Comparison of ENCODE assay signal across 8 mouse cellular contexts in the genomic region with DNA sequence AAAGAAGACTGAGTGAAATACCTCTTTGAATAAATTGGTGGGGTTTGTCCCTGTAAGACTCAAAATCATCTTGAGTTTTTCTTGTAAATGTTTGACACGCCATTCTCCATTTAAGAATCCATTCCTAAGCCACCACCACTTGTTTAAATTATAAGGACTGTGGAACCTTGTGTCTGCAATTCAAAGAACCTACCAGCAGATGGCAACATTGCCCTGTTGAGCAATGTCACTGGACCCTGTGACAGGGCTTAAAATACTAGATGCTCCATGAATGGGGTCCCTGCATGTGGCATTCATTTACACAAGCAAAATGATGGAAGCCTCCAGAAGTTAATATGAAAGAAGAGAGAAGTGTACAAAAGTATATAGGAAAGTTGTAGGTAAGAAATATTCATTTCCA.
DNase-seq lines count a peak whose midpoint lies in the region; ATAC-seq lines count a peak whose summit lies in the region.

No protein-coding gene starts in this region.

- peaks cover 3% of the 10 kb centered on the region; the same call in 1 of the 2 replicates for H3K9me3 ChIP-seq in embryonic facial prominence, embryonic 14.5 days (ENCODE audit: control insufficient read depth, low read length)

- no peaks in the 10 kb centered on the region for H3K4me1 ChIP-seq in embryonic facial prominence, embryonic 14.5 days (ENCODE audit: control insufficient read depth, insufficient read depth, low read length)

- no peaks in the 10 kb centered on the region for H3K27me3 ChIP-seq in embryonic facial prominence, embryonic 14.5 days (replicated peaks; ENCODE audit: control insufficient read depth, insufficient read depth, low read length)

- no peak overlapping the region for H3K4me2 ChIP-seq in embryonic facial prominence, embryonic 14.5 days (ENCODE audit: low read depth, low read length)

- no peaks in the 10 kb centered on the region for H3K36me3 ChIP-seq in embryonic facial prominence, embryonic 14.5 days (ENCODE audit: control insufficient read depth, insufficient read depth, low read length)

- H3K9ac ChIP-seq in embryonic facial prominence, embryonic 14.5 days (ENCODE audit: low read depth, low read length): no peak overlapping the region

- no peak overlapping the region for H3K4me3 ChIP-seq in embryonic facial prominence, embryonic 14.5 days (ENCODE audit: low read depth, low read length)

- H3K27ac ChIP-seq in embryonic facial prominence, embryonic 14.5 days (replicated peaks; ENCODE audit: low read depth, low read length): no peak overlapping the region

- WGBS in embryonic facial prominence, embryonic 14.5 days: 50% methylated on average over 1 of the region's 1 CpGs

- intact Hi-C loops in left cerebral cortex, postnatal 4 days (cut with DNase I): loop anchor here (10.0 kb wide), 1 partner anchor 477 kb away; the partner anchor contains the start of gene Grm8

- no peak for ATAC-seq in embryonic facial prominence, embryonic 14.5 days (ENCODE audit: low read depth)

- peak; percentile 23 to 25 for DNase-seq in adrenal gland, adult 18-20 months (ENCODE audit: low spot score in 2 of 2)
- DNase-seq in adrenal gland, postnatal 4 days (ENCODE audit: low spot score in 2 of 2): no peak
- peak; percentile 15 for DNase-seq in urinary bladder, postnatal 25 days (ENCODE audit: low spot score)
- DNase-seq in urinary bladder, postnatal 4 days (ENCODE audit: low spot score in 2 of 2): no peak
- DNase-seq in embryonic facial prominence, embryonic 14.5 days (ENCODE audit: low spot score): peak; percentile 53
- peak; percentile 31 for DNase-seq in kidney, adult 18-20 months
- peak; percentile 40 for DNase-seq in left cerebral cortex, postnatal 4 days
- peak; percentile 44 to 63 for DNase-seq in right cerebral cortex, postnatal 10 days (ENCODE audit: low spot score in 2 of 2)

Comparison
In these comparisons a context has a peak if more than half of its experiments do, and no peak if none do; other contexts are left out.
1. DNase-seq: peak in adrenal gland, adult 18-20 months (2 of 2), urinary bladder, postnatal 25 days (single experiment), embryonic facial prominence, embryonic 14.5 days (single experiment), kidney, adult 18-20 months (single experiment), left cerebral cortex, postnatal 4 days (single experiment) and right cerebral cortex, postnatal 10 days (2 of 2); none in adrenal gland, postnatal 4 days (0 of 2) and urinary bladder, postnatal 4 days (0 of 2).